Mouse (Mus musculus) testis, postnatal 14 days (tissue): Measurements from ENCODE around the gene Hnrnpab.
"Not testable (repeated sequence)": the region's sequence is repeated elsewhere in the genome, so short reads cannot be mapped to it uniquely, and the experiment has no call there.

Experiments used
- DNase-seq: peaks from one replicate; pipeline ENCODE4 v3.0.0; 2021; ENCODE audit warnings: low spot score

Hnrnpab gene

GRCm38 (mm10) chr11:51635127-51635524 is 28.5 kb upstream of the Hnrnpab start:
- DNase-seq: no peak

DNA sequence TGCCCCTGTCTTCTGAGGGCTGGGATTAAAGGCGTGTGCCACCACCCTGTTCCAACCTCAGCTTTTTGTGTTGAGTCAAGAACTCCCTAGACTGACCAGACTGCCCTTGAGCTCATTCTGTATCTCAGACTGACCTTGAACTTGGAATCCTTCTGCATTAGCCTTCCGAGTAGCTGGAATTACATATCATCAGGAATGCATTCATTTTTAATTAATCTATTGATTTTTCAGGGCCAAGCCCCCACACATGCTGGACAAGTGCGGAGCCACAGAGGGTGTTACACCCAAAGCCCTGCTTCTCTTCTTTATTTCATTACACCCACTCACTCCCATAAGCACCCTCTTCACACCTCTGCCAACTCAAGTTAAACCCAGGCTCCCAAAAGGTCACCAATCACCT is 27.1 kb upstream of the Hnrnpab start:
- DNase-seq: no peak

GRCm38 (mm10) chr11:51633200-51633599 is 26.6 kb upstream of the Hnrnpab start:
- not testable (repeated sequence) for DNase-seq

GRCm38 (mm10) chr11:51632130-51632753 is 25.6 kb upstream of the Hnrnpab start:
- DNase-seq: no peak

DNA sequence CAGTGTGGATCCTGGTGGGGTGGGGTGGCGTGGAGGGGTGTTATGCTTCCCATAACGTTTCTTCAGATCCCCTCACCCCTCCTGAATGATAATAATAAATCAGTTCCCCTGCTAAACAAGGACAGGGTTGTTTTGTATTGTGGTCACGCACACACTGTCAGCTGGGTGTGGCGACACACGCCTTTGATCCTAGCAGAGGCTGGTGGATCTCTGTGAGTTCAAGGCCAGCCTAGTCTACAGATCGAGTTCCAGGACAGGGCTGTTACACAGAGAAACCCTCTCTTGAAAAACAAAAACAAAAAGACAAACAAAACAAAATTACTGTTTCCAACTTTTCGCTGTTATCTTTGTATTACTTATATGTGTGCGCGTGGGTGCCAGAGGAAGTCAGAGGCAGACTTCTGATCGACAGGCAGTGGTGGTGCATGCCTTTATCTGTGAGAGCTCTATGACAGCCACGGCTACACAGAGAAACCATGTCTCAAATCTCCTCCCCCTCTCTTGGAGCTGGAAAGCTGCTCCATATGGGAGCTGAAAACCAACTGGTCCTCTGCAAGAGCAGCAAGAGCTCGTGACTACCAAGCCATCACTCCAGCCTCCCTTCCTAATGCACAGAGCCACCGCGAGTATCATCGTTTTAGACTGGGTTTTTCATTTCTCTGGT is 23.1 kb upstream of the Hnrnpab start:
- no peak for DNase-seq

DNA sequence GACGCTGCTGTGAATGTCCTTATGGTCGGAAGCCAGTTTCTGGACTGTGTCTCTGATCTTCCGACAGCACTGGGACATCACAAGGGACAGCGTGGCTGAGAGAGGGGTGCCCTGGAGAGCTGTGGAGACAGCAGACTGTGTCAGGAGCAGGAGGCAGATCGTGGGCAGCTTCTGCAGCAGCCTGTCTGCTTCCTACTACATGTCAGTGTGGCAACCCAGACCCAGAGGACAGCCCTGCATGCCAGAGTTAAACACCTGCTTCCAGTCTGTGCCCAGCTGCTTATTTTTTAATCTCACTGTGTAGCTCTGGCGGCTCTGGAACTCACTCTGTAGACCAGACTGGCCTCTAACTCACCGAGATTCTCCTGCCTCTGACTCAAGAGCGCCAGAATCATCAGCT is 21.3 kb upstream of the Hnrnpab start:
- DNase-seq: no peak

GRCm38 (mm10) chr11:51627425-51627824 is 20.8 kb upstream of the Hnrnpab start:
- no peak for DNase-seq

GRCm38 (mm10) chr11:51625187-51625820 is 18.7 kb upstream of the Hnrnpab start:
- no peak for DNase-seq

- DNase-seq: no peak
These were observed 16.4 kb upstream of the Hnrnpab start for GRCm38 (mm10) chr11:51622971-51623491.

DNA sequence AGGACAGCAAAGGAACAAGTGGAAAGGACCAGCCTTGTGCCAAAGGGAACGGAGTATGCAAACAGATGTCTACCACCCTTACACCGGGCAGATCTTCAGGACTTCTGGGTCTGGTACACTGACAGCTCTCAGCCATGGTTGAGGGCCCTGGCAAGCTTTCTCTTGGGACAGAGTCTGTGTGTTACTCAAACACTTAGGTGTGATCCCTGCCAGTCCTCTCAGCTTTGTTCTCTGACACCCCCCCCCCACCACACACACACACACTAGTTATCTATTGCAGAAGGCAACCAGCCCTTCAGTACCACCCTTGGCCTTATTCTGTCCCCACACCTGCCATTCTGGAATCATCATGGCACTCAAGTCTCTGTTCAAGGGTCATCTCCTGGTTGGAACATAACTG is 15.1 kb upstream of the Hnrnpab start:
- no peak for DNase-seq

DNA sequence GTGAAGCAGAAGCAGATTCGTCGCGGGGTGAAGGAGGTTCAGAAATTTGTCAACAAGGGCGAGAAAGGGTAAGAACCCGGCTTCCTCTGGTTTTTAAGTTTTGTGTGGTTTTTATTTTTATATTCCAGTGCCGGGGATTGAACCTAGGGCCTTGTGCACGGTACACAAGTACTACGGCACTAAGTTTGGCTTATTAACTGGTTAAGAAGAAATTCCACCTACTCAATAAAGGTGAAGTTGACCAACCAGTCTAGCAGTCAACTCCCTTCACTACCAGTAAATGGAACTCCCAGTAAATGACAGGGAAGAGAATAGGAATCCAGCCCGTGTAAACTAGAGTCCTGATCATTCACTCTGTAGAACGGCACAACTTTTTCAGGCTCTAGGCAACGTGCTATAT is 13.4 kb upstream of the Hnrnpab start:
- DNase-seq: no peak

GRCm38 (mm10) chr11:51619409-51620060 is 12.9 kb upstream of the Hnrnpab start, which contains the start of gene Nhp2:
Gene Nhp2 (plus strand): TSS chr11:51619735.
- peak; percentile 96 for DNase-seq

DNA sequence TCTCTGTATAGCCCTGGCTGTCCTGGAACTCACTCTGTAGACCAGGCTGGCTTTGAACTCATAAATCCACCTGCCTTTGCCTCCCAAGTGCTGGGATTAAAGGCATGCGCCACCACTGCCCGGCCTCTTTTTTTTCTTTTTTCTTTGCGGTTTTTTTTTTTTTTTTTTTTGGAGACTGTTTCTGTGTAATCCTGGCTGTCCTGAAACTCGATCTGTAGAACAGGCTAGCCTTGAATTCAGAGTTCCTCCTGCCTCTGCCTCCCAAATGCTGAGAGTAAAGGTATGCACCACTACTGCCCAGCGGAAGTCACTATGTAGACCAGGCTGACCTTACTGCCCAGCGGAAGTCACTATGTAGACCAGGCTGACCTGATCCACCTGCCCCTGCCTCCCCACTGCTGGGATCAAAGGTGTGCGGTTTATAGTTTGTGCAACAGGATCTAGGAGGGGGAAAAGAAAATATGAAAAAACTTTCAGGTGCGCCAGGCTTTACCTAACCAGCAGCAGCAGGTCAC is 12.3 kb upstream of the Hnrnpab start:
- no peak for DNase-seq

GRCm38 (mm10) chr11:51617693-51618092 is 11.0 kb upstream of the Hnrnpab start:
- DNase-seq: peak; percentile 63

GRCm38 (mm10) chr11:51616113-51616512 is 9.5 kb upstream of the Hnrnpab start:
- DNase-seq: not testable (repeated sequence)

DNA sequence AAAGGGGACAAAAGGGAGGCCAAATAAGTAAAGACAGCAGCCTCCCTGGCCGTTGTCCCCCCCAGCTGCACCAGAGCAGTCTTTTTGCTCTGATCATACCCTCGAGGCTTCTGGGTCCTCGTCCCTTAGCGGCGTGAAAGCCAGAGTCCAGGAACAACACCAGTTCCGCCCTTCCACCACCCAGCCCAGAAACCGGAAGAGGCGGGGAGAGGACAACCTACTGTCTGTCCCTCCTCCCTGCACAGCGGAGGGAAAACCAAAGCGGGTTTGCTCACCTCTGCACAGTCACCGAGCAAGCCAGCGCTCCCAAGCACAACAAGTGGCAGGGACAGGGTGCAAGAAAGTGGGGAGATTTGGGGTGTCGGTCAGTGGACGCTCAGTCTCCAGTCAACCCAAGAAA is 9.0 kb upstream of the Hnrnpab start:
- DNase-seq: peak; percentile 69

- peak; percentile 66 for DNase-seq
These were observed 8.5 kb upstream of the Hnrnpab start for GRCm38 (mm10) chr11:51615129-51615528.

- DNase-seq: no peak
These were observed 7.6 kb upstream of the Hnrnpab start for GRCm38 (mm10) chr11:51614256-51614655.

DNA sequence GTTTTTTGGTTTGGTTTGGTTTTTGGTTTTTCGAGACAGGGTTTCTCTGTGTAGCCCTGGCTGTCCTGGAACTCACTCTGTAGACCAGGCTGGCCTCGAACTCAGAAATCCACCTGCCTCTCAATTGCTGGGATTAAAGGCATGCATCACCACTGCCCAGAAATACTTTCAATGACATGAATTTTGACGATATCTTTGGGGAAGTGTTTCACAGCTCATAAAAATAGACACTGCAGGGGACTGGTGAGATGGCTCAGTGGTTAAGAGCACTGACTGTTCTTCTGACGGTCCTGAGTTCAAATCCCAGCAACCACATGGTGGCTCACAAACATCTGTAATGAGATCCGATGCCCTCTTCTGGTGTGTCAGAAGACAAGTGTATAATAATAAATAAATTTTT is 3.3 kb upstream of the Hnrnpab start:
- not testable (repeated sequence) for DNase-seq

DNA sequence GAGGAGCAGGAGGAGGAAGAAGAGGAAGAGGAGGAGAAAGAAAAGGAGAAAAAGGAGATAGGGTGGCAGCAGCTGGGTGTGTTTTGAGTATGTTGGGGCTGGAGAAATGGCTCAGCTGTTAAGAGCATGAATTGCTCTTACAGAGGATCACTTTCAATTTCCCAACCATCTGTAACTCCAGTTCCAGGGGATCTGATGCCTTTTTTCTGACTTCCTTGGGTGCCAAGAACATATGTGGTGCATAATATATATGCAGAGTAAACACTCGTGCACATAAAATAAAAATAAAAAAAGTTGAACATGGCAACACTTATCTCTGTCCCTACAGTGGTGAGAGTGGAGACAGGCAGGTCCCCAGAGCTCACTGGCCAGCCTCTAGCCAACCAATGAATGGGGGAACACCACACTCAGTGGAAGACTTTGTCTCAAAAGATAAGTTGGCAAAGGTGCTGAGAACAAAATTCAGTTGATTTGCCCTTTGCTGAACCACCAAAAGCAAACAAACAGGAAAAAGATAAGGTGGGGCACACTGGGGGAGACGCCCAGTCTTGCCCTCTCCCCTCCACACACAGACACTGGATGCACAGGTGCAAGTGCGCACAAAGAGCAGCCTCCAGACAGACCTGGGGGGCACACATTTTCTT is 2.7 kb upstream of the Hnrnpab start:
- DNase-seq: no peak

DNA sequence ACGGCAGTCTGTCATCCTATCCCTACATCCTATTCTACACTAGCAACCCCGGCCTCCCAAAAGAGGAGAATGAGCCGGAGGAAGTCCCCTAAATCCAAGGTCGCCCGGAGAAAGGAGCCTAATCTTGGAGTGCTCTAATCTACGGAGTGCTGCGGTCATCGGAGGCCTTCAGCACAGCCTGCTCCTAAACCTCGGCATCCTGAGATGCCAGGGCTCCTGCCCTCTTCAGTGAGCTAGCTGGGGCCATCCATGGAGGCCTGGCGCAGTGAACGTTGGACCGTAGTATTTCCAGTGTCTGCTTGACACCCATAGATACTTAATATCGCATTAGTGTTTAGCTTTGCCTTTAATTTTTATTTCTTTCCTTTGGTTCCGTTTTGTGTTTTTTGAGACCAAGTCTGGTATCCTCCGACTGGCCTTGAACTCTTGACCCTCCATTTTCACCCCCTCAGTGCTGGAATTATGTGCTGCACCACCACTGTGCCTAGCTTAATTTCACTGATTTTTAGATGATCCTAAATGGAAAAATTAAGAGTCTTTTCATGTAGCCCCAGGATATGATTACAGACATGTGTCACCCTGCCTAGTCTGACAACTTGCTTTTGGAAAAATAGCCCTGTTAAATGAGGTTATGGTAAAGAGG is 570 bp upstream of the Hnrnpab start:
- DNase-seq: no peak
